Mouse (Mus musculus): ENCODE measurements around the gene Sec31a.

DNA sequence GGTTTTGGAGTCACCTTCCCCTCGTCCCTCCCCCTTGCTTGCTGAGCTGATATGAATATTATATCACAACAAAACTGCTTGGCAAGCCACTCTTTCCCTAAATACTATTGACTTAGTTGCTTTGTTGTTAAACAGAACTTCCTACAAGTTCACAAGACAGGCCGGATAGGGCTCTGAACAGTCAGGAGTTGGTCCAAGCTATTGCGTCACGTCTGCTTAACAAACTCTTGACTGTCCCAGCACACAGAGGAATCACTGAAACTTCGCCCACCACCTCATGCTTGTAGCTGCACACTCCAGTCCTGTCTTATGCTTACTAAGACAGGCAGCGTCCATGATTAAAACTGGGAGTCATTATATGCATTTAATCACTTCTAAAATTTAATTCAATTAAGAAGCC, 46.9 kb downstream of the Sec31a start:
- TF ChIP-seq ZC3H11A (IDR thresholded peaks at IDR 0.05; ENCODE audit: borderline replicate concordance, low read depth, low read length) (no peak), HCFC1 (IDR thresholded peaks at IDR 0.05; ENCODE audit: borderline replicate concordance, insufficient read depth, low read length) (no peak)

Data from ES-E14 (cell line).